Mouse (Mus musculus) mesoderm, embryonic 11.5 days (tissue): Measurements from ENCODE around the gene Ust.
A peak's percentile ranks its signal among the peaks of the same experiment; 100 is the strongest.

ENCODE experiments used
- DNase-seq: peaks from one replicate; pipeline ENCODE4 v3.0.0-alpha.2; 2012; ENCODE audit warnings: low read depth, low spot score

Ust gene

GRCm38 (mm10) chr10:8177618-8178017 is 341.0 kb downstream of the Ust start:
- no peak for DNase-seq

GRCm38 (mm10) chr10:8176351-8177053 is 342.1 kb downstream of the Ust start:
- DNase-seq: no peak

GRCm38 (mm10) chr10:8176008-8176350 is 342.6 kb downstream of the Ust start:
- DNase-seq: no peak

GRCm38 (mm10) chr10:8174697-8175096 is 343.9 kb downstream of the Ust start:
- DNase-seq: no peak

- peak; percentile 29 for DNase-seq
These were observed 344.4 kb downstream of the Ust start for GRCm38 (mm10) chr10:8174230-8174629.

- DNase-seq: no peak
These were observed 345.6 kb downstream of the Ust start for GRCm38 (mm10) chr10:8173032-8173431.

- no peak for DNase-seq
These were observed 347.1 kb downstream of the Ust start for GRCm38 (mm10) chr10:8171556-8171955.
